Mouse (Mus musculus) 3T3-L1 (cell line): ENCODE results near the gene Plg.
A peak's percentile ranks its signal among the peaks of the same experiment; 100 is the strongest.

ENCODE experiments used
- DNase-seq: peaks from one replicate; pipeline ENCODE4 v3.0.0-alpha.2; 2015; ENCODE audit warnings: low read depth, low spot score

Gene Plg

DNA sequence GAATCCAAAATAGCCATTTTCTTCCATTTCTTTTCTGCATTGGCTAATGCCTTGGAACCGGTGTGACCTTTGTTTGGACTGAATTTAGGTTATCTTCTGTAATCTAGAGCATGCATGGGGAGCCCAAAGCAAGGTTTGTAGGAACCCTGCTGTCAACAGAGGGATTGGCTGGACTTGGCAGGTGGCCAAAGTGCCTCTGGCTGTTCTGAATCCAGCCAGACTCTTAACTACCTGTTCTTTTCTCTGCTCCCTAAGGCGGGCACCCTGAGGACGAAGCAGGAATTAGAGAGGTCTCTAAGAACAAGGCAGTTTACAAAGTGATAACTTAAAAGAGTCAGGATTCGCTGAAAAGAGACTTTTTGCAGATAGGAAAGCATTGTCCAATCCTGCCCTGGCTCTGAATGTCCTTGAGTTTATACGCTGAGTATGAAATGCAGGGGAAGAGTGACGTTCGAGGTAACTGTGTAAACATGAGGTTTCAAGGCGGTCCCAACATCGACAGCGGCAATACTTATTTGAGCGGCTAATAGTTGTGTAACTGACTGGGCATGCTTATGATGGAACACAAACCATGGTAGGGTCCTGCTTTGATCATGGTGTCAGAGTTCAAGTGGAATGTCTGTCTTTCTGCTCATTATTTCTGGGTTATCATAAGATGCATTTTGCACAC is 74.6 kb downstream of the Plg start:
- no peak for DNase-seq

DNA sequence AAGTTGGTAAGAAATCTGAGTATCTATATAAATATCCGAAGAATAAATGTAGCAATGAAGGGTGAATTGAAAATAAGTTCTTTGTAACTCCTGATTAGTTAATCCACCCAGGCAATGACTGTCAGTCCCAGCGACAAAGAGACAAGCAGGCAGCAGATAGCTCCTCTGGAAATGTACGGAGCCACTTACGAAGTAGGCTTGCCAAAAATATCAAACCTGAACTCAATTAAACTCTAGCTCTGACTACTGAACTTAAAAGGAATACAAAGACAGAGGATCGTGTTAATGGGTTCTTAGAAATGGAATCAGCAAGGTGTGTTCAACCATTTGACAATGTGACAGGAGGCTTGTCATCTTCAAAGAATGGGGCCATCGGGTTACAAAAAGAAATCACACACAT is 75.3 kb downstream of the Plg start:
- no peak for DNase-seq

DNA sequence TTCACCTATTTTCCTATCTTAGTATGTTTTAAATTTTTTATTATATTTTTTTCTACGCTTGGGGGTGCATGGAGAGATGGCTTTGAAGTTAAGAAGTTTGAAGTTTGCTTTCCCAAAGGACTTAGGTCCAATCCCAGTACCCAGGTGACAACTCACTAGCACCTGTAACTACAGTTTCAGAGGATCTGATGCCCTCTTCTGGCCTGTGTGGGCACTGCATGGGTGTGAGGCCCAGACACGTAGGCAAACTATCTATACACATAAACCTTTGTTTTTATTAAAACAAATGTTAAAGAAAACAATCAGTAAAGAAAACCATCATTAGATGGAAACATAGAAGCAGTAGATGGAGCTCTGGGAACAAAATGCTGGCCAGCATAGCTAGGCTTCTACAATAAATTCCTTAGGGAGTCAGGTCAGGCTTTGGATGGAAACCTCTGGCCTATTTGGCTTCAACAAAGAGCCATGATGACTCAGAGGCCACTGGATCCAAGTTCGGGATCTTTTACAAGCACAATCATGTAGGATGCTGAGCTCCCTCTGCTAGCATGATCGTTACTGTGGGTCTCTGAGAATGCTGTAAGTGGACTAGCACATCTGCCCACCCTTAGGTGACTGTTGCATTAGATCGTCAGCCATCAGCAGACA is 76.9 kb downstream of the Plg start:
- peak; percentile 56 for DNase-seq

DNA sequence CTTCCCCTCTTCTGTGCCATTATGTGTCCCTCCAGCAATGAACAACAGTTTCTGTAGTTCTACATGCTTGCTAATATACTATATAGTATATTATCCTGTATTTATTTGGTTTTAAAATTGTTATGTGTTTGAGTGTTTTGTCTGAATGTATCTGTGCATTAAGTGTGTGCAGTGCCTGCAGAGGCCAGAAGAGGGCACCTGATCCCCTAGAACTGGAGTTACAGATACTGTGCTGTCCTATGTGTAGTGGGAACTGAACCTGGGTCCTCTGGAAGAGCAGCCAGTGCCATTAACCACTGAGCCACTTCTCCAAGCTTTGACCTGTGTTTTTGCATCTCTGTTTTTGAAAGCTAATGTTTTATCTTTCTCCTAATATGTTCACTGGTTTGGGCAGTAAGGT is 82.8 kb downstream of the Plg start:
- peak; percentile 15 for DNase-seq

DNA sequence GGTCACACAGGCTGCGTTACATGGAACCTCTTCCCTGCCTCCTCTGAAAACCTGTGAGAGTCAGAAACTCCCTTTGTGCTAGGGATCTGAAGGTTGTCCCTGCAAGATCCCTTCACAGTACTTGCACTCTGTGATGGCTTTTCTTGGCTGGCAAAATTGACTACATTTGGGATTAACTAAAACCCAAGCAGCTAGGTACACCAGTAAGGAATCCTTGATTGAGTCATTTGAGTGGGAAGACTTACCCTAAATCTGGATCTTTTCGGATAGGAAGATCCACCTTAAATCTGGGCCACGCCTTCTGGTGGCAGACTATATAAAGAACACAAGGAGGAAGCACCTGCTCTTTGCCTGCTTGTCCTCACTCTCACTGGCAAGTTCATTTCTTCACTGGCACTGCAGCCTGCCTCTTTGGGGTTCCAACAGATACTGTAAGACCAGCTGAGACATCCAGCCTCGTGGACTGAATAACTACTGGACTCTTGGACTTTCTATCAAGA is 88.1 kb downstream of the Plg start:
- DNase-seq, result no peak

DNA sequence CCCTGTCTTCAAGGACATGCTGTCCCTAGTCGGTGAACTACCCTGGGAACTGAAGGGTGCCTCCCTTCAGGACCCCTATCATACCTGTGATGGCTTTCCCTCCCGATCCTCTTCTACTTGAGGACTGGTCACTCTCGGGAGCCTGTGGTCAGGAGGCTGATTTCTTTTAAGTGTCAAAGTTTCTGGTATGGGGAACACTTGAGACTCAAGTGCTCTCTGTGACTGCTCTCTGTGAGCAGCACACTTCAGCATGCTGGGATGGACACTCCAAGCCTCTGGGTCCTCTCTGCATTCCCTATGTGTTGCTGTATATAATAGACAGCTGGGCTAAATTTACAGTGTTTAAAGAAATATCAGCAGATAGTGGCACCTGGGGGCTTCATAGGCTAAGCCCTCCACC is 89.2 kb downstream of the Plg start:
- no peak for DNase-seq

DNA sequence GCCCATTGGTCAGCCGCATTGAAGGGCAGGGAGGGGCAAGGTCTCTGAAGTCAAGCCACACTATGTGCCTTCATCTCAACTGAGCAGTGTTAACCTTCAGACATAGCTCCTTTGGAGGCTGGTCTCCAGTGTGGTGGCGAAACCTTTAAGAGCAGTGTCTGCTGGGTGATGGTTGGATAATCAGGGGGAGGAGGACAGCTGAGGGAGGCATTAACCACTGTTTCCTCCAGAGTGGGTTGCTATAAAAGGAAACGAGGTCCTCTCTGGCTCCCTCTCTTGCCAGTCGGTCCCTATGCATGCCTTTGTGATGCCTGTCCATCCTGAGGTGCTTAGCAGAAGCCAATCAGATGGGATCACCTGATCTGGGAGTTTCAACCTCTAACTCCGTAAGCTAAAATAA is 90.3 kb downstream of the Plg start:
- no peak for DNase-seq
